Mouse (Mus musculus) embryonic fibroblast, embryonic 13.5 days (primary cell): ENCODE results near the gene Rbm48. TPM values are rescaled to one million over a fixed set of nuclear protein-coding genes. Genes with fewer than 3 reads are reported as not detected.

Source experiments
- H3K27ac ChIP-seq: 2 replicates; pipeline ENCODE4 v1.5.1; 2012; ENCODE audit warnings: low read length, control low read depth, inconsistent platforms; ENCODE audit not compliant: insufficient read depth
- H3K4me1 ChIP-seq: 2 replicates; pipeline ENCODE4 v1.6.1; 2011; ENCODE audit warnings: low read length; ENCODE audit not compliant: control insufficient read depth, insufficient read depth
- H3K4me3 ChIP-seq: 2 replicates; pipeline ENCODE4 v1.5.1; 2011; ENCODE audit warnings: mild to moderate bottlenecking, control low read depth, low read length; ENCODE audit not compliant: insufficient read depth
- CTCF ChIP-seq: IDR thresholded peaks from 2 replicates; pipeline ENCODE4 v1.5.1; 2011; ENCODE audit warnings: mild to moderate bottlenecking, control low read depth, low read length, moderate library complexity, borderline replicate concordance; ENCODE audit not compliant: insufficient read depth
- POLR2A ChIP-seq: IDR thresholded peaks from 2 replicates; pipeline ENCODE4 v1.6.1; 2011; ENCODE audit warnings: low read depth, mild to moderate bottlenecking, control low read depth, low read length, moderate library complexity
- polyA plus RNA-seq: library from polyadenylated mRNA; stranded (reverse); fragments of >200 nt; gene quantifications from 2 replicates; pipeline ENCODE4 v1.2.4, GENCODE M21; 2011; ENCODE audit warnings: low read depth; ENCODE audit not compliant: missing spikeins, insufficient read length

The Rbm48 gene
- polyA plus RNA-seq, 1 experiment, result 6.6 TPM

DNA sequence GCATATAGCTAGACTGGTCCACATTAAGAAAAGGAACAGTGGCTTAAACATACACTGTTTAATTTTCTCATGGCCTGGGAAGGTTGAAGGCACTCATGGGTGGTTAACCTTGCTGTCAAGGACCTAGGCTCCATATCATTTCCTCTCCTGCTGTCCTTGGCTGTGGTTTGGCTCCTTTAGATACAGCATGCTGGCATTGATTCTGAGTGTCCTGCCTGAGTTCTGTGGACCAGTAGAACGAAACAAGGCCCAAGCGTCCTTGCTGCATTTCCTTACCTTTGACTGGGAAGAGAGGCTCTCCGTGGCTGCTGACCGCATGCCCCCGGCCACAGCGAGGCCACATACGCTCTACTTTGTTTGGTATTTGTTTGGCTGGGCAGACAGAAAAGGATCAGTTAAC, 12.9 kb upstream of the Rbm48 start:
- Histone ChIP-seq H3K4me3 (no peak overlapping the region), H3K4me1 (no peaks in the 10 kb centered on the region), H3K27ac (no peak overlapping the region)
- no peak for TF ChIP-seq POLR2A
- TF ChIP-seq CTCF, result no peak

DNA sequence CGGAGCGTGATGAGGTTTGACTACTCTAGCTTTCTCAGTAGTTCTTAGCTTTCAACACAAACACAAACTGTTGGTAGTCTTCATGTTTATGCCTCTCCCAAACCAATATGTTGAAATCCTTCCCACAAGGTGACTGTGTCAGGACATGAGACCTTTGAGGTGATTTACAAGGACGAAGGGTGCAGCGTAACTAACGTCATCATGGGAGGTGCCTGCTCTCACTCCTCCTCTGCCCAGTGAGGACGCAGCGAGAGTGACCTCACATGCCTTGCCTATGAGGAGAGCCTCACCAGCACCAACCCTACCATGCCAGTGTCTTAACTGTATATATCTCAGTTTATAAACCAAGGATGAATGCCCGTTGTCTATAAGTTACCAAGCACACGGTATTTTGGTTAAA, 10.7 kb upstream of the Rbm48 start:
- H3K4me3 ChIP-seq, result no peak overlapping the region
- H3K4me1 ChIP-seq, result no peaks in the 10 kb centered on the region
- TF ChIP-seq CTCF, result no peak
- no peak for TF ChIP-seq POLR2A
- H3K27ac ChIP-seq, result no peak overlapping the region

DNA sequence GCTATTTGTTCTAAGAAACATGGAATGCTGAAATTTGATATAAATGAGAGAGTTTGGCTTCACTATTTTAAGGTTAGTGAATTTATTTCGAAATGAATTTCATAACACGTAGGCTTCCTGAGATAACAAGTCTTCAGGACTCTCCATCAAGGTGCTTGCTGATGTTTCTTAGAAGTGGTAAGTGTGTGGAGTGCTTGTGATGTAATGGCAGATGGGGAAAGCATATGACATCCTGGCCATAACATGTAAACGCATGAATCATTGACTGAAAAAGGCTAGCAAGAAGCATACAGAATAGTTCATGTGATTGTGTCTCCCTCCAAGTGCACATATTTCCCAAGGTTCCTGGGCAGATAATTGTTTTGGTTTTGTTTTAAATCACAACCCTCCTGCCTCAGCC, 4.4 kb upstream of the Rbm48 start:
- Histone ChIP-seq H3K4me1 (no peaks in the 10 kb centered on the region), H3K27ac (no peak overlapping the region), H3K4me3 (no peak overlapping the region)
- TF ChIP-seq CTCF (no peak), POLR2A (no peak)

DNA sequence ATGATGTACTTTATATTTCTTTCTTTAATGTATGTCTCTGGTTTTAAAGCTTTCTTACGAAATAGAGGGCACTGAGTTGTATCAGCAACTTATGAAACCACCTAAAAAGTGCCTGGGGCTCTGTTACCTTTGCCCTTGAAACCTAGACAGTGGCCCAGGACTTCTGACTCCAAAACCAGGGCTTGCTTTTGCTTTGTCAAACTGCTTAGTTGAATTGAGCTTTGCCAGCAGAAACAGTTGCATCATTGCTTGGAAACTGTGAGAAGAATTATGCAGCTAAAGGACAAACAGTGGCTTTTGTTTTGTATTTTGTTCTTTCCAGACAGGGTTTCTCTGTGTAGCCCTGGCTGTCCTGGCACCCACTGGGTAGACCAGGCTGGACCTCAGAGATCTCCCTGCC, 3.9 kb upstream of the Rbm48 start:
- TF ChIP-seq POLR2A (no peak), CTCF (no peak)
- Histone ChIP-seq H3K4me1 (no peaks in the 10 kb centered on the region), H3K27ac (no peak overlapping the region), H3K4me3 (no peak overlapping the region)

DNA sequence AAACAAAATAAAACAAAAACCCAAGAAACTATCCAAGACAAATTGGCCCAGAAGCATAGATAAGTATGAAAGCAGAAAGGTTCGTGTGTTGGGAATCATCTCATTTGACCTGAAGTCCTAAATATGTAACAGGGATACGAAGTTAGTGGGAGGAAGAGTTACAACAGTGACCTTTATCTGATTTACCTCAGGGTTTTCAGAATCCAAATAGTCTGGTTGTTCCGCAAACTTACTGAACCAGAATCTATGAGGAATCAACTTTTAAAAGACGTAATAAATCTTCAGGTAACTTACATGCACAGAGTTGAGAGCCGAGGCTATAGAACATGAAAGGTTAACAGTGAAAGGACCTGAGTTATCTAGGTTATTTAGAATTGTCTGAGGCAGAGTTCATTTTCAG, 2.4 kb upstream of the Rbm48 start:
- H3K4me1 ChIP-seq, result no peaks in the 10 kb centered on the region
- no peak for TF ChIP-seq CTCF
- no peak for TF ChIP-seq POLR2A

DNA sequence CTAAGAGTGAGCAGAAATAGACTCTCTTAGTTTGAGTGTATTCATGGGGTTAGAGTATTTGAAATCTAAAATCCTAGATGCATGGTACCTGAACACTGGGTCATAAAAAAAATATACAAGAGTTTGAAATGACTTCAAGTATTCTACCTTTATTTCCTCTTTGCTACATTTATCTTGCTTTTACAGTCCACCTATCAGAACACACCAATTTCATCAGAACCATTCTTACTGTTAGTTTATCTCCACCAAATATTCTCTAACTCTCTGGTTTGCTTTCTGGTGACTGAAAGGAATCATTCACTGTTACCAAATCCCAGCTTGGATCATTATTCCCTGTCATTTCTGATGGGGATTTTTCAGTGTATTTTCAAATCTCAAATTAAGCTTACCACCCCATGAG, 786 bp upstream of the Rbm48 start:
- TF ChIP-seq CTCF, result no peak
- no peak for TF ChIP-seq POLR2A
- Histone ChIP-seq H3K4me1 (no peaks in the 10 kb centered on the region), H3K4me3 (peak overlapping the region; percentile 66), H3K27ac (no peak overlapping the region)

More for the DNA sequence above, 2.4 kb upstream of the Rbm48 start:
- Histone ChIP-seq H3K27ac (no peak overlapping the region), H3K4me3 (no peak overlapping the region)

DNA sequence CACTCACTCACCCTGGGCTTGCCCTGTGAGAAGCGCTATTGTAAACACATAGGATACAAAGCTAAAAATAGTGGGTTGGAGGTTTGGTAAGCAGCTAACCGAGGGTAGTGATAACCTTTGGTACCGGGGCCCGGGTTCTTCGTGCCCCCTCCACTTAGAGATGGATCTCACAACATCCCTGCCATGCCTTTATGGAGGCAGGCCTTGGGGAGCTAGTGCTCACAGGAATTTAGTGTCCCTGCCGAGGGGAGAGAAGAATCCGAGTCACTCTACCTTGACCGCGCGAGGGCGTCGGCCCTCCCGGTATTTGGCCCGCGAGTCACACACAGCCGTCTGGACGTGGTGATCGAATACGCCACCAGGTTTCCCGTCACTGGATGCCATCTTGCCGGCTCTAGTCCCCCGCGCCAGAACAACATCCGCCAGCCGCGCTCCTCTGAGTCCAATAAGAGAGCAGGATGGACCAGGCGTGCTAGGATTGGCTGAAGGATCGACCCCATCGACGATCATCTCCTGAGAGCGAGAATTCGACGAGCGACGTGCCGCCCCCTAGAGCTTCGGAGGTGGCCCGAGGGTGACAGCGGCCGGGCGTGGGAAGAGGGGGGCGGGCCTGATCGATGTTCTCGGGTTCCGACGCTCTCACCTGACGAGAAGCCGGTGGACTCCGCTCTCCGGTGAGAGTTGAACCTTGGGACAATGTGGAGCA, 539 bp downstream of the Rbm48 start, which contains the start of gene Pex1:
TSS of gene Pex1 (plus strand) at position 374 of the 706 bp plus-strand sequence.
- Histone ChIP-seq H3K4me3 (peak within 1 kb of the TSS; percentile 82), H3K27ac (no peak within 1 kb of the TSS), H3K4me1 (no peaks in the 10 kb centered on the region)
- TF ChIP-seq POLR2A (peak; percentile 10), CTCF (peak; percentile 25; the same call in 1 of the 2 replicates)

DNA sequence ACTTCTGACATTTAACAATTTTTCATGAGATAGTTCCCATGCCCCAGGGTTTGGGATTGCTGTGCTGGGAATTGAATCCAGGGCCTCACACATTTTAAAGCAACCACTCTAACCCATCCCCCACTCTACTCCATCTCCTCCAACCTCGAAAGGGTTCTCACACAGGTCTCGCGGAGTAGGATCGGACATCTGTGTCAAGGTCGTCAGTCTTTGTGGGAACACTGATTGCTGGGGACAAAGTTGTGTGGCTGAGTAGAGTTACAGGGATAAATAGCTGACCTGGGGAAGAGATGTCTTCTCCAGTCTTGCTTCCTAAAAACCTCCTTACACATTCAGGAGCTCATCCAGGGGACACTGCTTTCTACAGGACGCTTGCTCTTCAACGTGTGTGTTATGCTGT, 17.3 kb downstream of the Rbm48 start:
- H3K27ac ChIP-seq, result no peak overlapping the region
- H3K4me3 ChIP-seq, result no peak overlapping the region
- H3K4me1 ChIP-seq, result no peaks in the 10 kb centered on the region
- TF ChIP-seq POLR2A, result no peak
- no peak for TF ChIP-seq CTCF

DNA sequence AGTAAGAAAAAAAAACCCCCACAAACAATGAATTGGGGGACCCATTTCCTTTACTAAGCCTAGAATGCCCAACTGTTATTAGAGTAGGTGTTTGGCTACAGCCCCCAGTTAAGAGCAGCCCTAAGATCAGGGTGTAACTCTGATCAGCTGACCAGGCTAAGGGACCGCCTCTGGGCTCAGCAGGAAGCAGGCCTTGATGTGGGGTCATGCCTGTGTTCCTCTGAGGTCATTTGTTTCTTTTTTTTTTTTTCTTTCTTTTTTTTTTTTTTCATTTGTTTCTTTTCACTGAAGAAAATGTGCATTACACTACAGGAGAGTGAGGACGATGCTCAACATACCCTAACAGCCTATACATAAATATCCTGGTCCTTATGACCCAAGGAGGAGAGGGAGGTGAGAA, 18.4 kb downstream of the Rbm48 start:
- H3K4me3 ChIP-seq, result no peak overlapping the region
- H3K4me1 ChIP-seq, result no peaks in the 10 kb centered on the region
- TF ChIP-seq CTCF (no peak), POLR2A (no peak)
- no peak overlapping the region for H3K27ac ChIP-seq

DNA sequence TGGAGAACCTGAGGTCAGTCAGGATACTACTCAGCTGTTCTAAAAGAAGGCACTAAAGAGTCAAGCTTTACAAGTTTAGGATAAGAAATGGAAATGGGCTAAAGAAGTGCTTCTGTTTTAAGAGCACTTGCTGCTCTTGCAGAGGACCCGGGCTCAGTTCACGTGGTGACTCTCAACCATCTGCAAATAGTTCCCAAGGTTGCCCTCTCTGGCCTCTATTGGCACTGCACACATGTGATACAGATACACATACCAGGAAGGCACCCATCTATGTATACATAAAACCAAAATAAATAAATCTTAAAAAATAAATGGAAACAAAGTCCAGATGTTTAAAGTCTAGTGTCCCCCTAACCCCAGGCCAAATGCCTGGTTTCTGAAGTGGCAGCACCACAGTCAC, 21.6 kb downstream of the Rbm48 start:
- Histone ChIP-seq H3K27ac (no peak overlapping the region), H3K4me1 (no peaks in the 10 kb centered on the region), H3K4me3 (no peak overlapping the region)
- no peak for TF ChIP-seq POLR2A
- TF ChIP-seq CTCF, result no peak

DNA sequence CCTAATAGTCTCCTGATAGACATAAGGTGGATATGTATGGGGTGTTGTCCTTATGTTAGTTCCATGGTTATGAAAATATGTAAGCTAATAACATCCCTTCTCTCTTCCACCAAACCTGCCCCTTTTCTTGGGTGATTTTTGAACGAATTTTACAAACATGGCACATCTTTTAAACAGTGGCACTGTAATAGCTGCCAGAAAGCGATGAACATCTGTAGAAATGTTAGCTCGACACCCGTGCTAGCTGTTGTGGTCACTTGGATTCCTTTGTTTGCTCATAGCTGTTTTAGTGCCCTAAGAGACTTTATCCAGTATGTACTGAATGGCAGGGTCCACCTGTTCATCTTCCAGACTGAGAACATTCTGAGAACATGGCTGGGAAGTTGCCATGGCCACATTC, 25.1 kb downstream of the Rbm48 start, which contains the start of gene 1700109H08Rik:
TSS of gene 1700109H08Rik (plus strand) at position 301 of the 400 bp plus-strand sequence.
- Histone ChIP-seq H3K4me3 (no peak within 1 kb of the TSS), H3K27ac (no peak within 1 kb of the TSS), H3K4me1 (no peaks in the 10 kb centered on the region)
- TF ChIP-seq POLR2A (no peak), CTCF (no peak)

DNA sequence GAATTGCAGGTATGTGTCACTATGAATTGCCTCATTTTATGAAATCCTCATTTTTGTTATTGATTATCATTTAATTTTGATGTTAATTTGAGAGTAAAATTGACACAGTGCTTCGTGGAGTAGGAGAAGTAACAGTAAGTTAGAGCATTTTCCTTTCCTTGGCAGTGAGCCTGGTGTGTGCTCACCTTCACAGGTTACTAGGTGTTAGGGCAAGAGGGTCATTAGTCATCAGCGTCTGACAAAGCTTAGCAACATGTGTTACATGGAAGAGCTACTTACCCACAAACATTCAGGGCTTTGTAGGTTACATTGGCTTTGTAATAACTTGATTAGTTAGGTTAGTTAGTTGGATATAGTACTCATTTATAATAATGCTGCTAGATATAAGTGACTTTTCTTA, 42.2 kb downstream of the Rbm48 start:
- H3K4me1 ChIP-seq, result no peaks in the 10 kb centered on the region; the same call in 1 of the 2 replicates
- TF ChIP-seq CTCF (no peak), POLR2A (no peak)
- no peak overlapping the region for H3K27ac ChIP-seq
- no peak overlapping the region for H3K4me3 ChIP-seq
